Mouse (Mus musculus) limb, embryonic 14.5 days (tissue): ENCODE measurements around the gene Celf5. TPM values are rescaled to one million over a fixed set of nuclear protein-coding genes. Genes with fewer than 3 reads are reported as not detected.

ENCODE experiments used
- ATAC-seq: fragments of 200-750 bp; cut with Nextera tagmentation; 2 replicates; pipeline ENCODE4 v1.8.0; 2017; ENCODE audit warnings: low read depth, moderate number of reproducible peaks, moderate TSS enrichment; ENCODE audit not compliant: low FRiP score
- DNase-seq: peaks from one replicate; pipeline ENCODE4 v3.0.0-alpha.2; 2015; ENCODE audit warnings: low spot score
- H3K27ac ChIP-seq: fragments of 300-500 bp; sonication (generic); replicated peaks from 2 replicates; pipeline ENCODE4 v1.5.1; 2014; ENCODE audit warnings: low read depth, mild to moderate bottlenecking, low read length, moderate library complexity, mixed read lengths
- H3K27me3 ChIP-seq: fragments of 300-500 bp; sonication (generic); 2 replicates; pipeline ENCODE4 v1.6.1; 2014; ENCODE audit warnings: low read length, mixed read lengths; ENCODE audit not compliant: control insufficient read depth, insufficient read depth
- H3K36me3 ChIP-seq: fragments of 300-500 bp; sonication (generic); 2 replicates; pipeline ENCODE4 v1.6.1; 2014; ENCODE audit warnings: mild to moderate bottlenecking, low read length, moderate library complexity, mixed read lengths; ENCODE audit not compliant: control insufficient read depth, insufficient read depth
- H3K4me1 ChIP-seq: fragments of 300-500 bp; sonication (generic); 2 replicates; pipeline ENCODE4 v1.6.1; 2014; ENCODE audit warnings: antibody characterized with exemption, low read length, mixed read lengths; ENCODE audit not compliant: control insufficient read depth, insufficient read depth
- H3K4me2 ChIP-seq: fragments of 300-500 bp; sonication (generic); replicated peaks from 2 replicates; pipeline ENCODE4 v1.6.1; 2014; ENCODE audit warnings: low read depth, mild to moderate bottlenecking, low read length, moderate library complexity; ENCODE audit not compliant: severe bottlenecking
- H3K4me3 ChIP-seq: fragments of 300-500 bp; sonication (generic); replicated peaks from 2 replicates; pipeline ENCODE4 v1.5.1; 2014; ENCODE audit warnings: low read length
- H3K9ac ChIP-seq: fragments of 300-500 bp; sonication (generic); 2 replicates; pipeline ENCODE4 v1.6.1; 2014; ENCODE audit warnings: mild to moderate bottlenecking, low read depth, low read length, moderate library complexity; ENCODE audit not compliant: severe bottlenecking
- H3K9me3 ChIP-seq: fragments of 300-500 bp; sonication (generic); 2 replicates; pipeline ENCODE4 v1.6.1; 2016; ENCODE audit warnings: low read length; ENCODE audit not compliant: control insufficient read depth
- POLR2A ChIP-seq: fragments of 200-500 bp; IDR thresholded peaks from 2 replicates; pipeline ENCODE4 v1.8.0; 2012; ENCODE audit warnings: inconsistent platforms, mild to moderate bottlenecking, moderate library complexity, borderline replicate concordance; ENCODE audit not compliant: insufficient read depth, insufficient read length; ENCODE audit errors: extremely low read depth
- WGBS: fragments of 180-500 bp; shearing (Covaris S2); extraction: QIAGEN DNeasy Blood & Tissue Kit; methylation state at CpG from one replicate; pipeline ENCODE4 v1.1.7; 2014; 5-methylcytosine and 5-hydroxymethylcytosine counted together
- polyA plus RNA-seq, 2 experiments: library from polyadenylated mRNA; depleted of rRNA in 1 of 2; stranded (reverse) in 1 of 2; unstranded in 1 of 2; fragments of >200 nt; fragmentation: Nextera tagmentation in 1 of 2; extraction: Ambion mirVana in 1 of 2; gene quantifications; 2 replicates each; pipeline versions ENCODE4 v1.2.1 to v1.2.3; 2012 to 2014

Celf5 gene
- polyA plus RNA-seq, 2 experiments = 0.85 to 5.9 TPM

GRCm38 (mm10) chr10:81497401-81498270 is 15.1 kb upstream of the Celf5 start:
- Histone ChIP-seq H3K27ac (no peak overlapping the region), H3K36me3 (peaks cover 8% of the 10 kb centered on the region), H3K4me2 (peak overlapping the region; percentile 44; the same call in 1 of the 2 replicates), H3K9me3 (no peaks in the 10 kb centered on the region), H3K4me1 (peaks cover 12% of the 10 kb centered on the region), H3K27me3 (no peaks in the 10 kb centered on the region), H3K4me3 (peak overlapping the region; percentile 79; the same call in 1 of the 2 replicates), H3K9ac (no peak overlapping the region)
- 85% methylated on average over 17 of the region's 17 CpGs for WGBS
- ATAC-seq (no peak), DNase-seq (no peak)
- no peak for TF ChIP-seq POLR2A

DNA sequence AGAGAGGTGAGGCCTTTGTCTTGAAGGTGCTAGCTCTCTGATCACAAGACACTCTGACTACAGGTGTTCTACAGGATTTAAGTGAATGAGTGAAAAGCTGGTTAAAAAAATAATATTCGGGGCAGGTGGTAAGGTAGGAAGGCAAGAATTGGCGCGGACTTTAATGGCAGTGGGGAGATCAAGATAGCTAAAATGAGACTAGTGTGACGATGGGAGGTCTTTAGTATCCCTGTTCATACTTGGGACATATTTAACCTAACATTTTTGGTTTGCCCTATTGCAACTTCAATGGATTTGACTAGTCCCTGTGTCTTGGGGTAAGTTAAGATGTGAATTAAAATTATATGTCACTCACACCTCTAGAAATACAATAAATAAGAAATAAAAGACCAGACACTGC is 14.5 kb upstream of the Celf5 start:
- peaks cover 15% of the 10 kb centered on the region for H3K36me3 ChIP-seq
- ATAC-seq = no peak
- no peak for TF ChIP-seq POLR2A
- H3K9me3 ChIP-seq = no peaks in the 10 kb centered on the region
- peak overlapping the region; percentile 44 for H3K4me2 ChIP-seq
- peaks cover 12% of the 10 kb centered on the region for H3K4me1 ChIP-seq
- H3K27me3 ChIP-seq = no peaks in the 10 kb centered on the region
- no peak for DNase-seq
- no peak overlapping the region for H3K9ac ChIP-seq
- peak overlapping the region; percentile 79 for H3K4me3 ChIP-seq
- 48% methylated on average over 4 of the region's 4 CpGs for WGBS
- no peak overlapping the region for H3K27ac ChIP-seq

- 0 out of 2 replicates have a peak, but pooled peaks have one; percentile 33 for TF ChIP-seq POLR2A
- Histone ChIP-seq H3K9ac (peak within 1 kb of the TSS; percentile 80), H3K9me3 (no peaks in the 10 kb centered on the region), H3K4me1 (peaks cover 12% of the 10 kb centered on the region), H3K27ac (no peak within 1 kb of the TSS; the same call in none of the 2 replicates), H3K27me3 (no peaks in the 10 kb centered on the region), H3K4me2 (peak within 1 kb of the TSS; percentile 96), H3K36me3 (peaks cover 21% of the 10 kb centered on the region), H3K4me3 (peak within 1 kb of the TSS; percentile 79)
- DNase-seq (peak; percentile 98), ATAC-seq (peak; percentile 95)
- under 1% methylated on average over 36 of the region's 45 CpGs for WGBS
Observed at GRCm38 (mm10) chr10:81496264-81496901, 13.9 kb upstream of the Celf5 start, which contains the start of gene Ncln. TSS of gene Ncln (minus strand) at chr10:81496392.

DNA sequence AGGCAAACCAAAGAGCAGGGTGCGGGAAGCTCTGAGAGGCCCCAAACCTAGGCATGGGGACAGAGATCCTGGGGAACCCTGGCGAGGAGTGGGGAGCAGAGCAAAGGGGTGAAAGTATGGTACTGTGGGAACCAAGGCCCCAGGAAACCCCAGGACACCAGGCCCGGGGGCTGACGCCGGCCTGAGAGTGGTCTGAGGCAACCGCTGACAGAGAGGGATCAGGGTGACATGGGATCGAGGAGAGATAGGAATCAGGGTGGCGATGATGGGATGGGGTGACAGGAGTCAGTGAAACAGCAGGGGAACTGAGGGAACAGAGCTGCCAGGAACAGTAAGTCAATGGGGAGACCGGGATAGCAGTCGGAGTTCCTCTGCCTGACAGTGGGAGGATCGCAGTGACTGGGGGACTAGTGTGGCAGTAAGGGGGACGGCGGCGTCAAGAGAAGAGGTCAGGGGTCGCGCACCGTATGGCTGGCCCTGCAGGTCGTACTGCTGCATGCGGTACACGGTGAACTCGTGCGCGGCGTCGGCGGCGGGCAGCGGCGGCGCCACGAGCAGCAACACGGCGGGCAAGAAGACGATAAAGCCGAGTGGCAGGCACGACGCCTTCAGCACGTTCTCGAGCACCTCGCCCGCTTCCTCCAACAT is 13.2 kb upstream of the Celf5 start:
- TF ChIP-seq POLR2A = no peak
- no peaks in the 10 kb centered on the region for H3K9me3 ChIP-seq
- peak; percentile 16; the same call in 1 of the 2 replicates for ATAC-seq
- H3K36me3 ChIP-seq = peaks cover 27% of the 10 kb centered on the region
- H3K27ac ChIP-seq = no peak overlapping the region; the same call in none of the 2 replicates
- H3K4me1 ChIP-seq = peaks cover 12% of the 10 kb centered on the region
- peak overlapping the region; percentile 96 for H3K4me2 ChIP-seq
- H3K27me3 ChIP-seq = no peaks in the 10 kb centered on the region
- 3% methylated on average over 37 of the region's 41 CpGs for WGBS
- peak overlapping the region; percentile 79 for H3K4me3 ChIP-seq
- peak overlapping the region; percentile 80 for H3K9ac ChIP-seq
- no peak for DNase-seq

GRCm38 (mm10) chr10:81495151-81495550 is 12.6 kb upstream of the Celf5 start:
- no peaks in the 10 kb centered on the region for H3K9me3 ChIP-seq
- DNase-seq (no peak), ATAC-seq (no peak)
- no peak overlapping the region; the same call in 1 of the 2 replicates for H3K27ac ChIP-seq
- peaks cover 33% of the 10 kb centered on the region for H3K36me3 ChIP-seq
- H3K9ac ChIP-seq = peak overlapping the region; percentile 80
- peaks cover 12% of the 10 kb centered on the region for H3K4me1 ChIP-seq
- H3K4me3 ChIP-seq = peak overlapping the region; percentile 79
- WGBS = 78% methylated on average over 6 of the region's 6 CpGs
- peak overlapping the region; percentile 96 for H3K4me2 ChIP-seq
- no peak for TF ChIP-seq POLR2A
- H3K27me3 ChIP-seq = no peaks in the 10 kb centered on the region
